Mouse (Mus musculus) ovary, postnatal 14 days (tissue): ENCODE measurements around the gene Cacna2d1.

Source experiments
- DNase-seq: peaks from one replicate; pipeline ENCODE4 v3.0.0; 2022; ENCODE audit warnings: low spot score

Cacna2d1 gene

DNA sequence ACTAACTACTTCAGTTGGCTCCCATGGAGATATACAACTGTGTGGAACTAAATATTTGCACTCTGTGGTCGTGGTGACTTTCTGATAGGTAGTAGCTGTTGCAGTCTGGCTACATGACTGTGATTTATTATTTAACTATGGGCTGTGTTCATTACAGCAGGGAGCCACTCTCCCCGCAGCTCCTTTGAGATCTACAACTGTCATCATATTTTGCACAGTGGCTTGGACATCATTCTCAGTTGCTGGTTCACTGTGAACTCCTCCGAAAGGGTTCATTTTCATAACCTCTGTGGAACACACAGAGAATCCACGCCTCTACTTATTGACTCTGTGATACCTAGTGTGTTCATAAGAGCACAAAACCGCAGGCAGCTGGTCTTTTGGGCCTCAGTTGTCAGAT lies 128.3 kb downstream of the Cacna2d1 start:
- DNase-seq = no peak

- DNase-seq = no peak
Observed at GRCm38 (mm10) chr5:16063273-16063672, 128.8 kb downstream of the Cacna2d1 start.

GRCm38 (mm10) chr5:16063949-16064348 lies 129.5 kb downstream of the Cacna2d1 start:
- no peak for DNase-seq

GRCm38 (mm10) chr5:16065816-16066215 lies 131.3 kb downstream of the Cacna2d1 start:
- DNase-seq = no peak

- no peak for DNase-seq
Observed at GRCm38 (mm10) chr5:16082253-16082652, 147.8 kb downstream of the Cacna2d1 start.

DNA sequence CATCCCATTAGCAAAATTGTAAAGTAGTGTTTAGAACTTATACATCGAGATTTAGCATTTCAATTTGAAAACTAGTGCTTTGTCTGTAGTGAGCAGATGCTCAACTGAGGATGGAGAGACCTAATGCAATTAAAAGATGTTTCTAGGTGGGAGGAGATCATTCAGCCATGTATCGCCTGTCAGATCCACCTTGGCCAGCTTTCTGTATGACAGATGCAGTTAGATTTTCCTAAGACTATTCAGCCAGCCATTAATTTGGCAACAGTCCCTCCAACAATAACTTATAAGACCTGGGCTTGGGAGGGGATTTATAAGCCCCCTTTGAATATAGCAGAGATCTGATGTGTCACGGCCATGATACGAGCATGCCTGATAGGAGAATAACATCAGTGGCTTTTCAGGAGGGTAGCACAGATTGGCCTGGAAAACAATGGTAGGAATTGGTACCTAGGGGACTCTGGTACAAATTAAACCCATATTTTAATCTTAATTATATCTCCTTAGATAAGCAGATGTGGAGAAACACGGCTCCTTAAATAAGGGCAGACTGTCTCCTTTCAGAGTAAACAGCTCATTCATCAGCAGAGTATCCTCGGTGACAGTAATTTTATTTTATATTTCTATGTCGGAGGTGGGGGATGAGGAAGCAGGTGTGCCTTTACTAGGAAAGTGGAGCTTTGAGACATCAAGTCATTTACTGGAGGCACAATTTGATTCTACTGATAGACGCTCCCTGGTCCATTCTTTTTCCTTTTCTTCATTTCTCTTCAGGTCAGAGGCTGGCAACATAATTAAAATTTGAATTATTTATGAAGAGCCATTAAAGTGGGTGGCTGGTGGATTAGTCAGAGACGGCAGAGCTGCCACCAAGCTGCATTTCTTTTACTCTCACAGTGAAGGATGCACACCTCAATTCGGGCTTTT lies 152.8 kb downstream of the Cacna2d1 start:
- no peak for DNase-seq

GRCm38 (mm10) chr5:16087995-16088394 lies 153.5 kb downstream of the Cacna2d1 start:
- no peak for DNase-seq

DNA sequence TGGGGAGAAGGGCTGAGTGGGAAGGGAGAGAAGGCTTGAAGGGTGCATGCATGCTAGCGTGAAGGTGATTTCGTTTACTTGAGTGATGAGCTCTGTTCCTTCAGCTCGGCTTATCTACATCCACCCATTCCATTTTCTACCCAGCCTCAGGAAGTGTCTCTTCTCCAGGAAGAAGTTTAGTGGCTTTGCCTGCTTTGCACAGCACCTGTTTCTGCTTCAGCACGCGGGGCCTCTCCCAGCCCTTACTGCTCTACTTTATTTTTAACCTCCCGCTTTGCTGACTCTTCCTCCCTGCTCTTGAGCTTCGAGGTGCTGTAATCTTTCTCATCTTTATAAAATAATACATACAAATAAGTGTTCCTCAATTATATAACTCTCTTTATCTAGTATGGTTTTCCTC lies 158.0 kb downstream of the Cacna2d1 start:
- no peak for DNase-seq

- DNase-seq = no peak
Observed at GRCm38 (mm10) chr5:16093071-16093693, 158.7 kb downstream of the Cacna2d1 start.

DNA sequence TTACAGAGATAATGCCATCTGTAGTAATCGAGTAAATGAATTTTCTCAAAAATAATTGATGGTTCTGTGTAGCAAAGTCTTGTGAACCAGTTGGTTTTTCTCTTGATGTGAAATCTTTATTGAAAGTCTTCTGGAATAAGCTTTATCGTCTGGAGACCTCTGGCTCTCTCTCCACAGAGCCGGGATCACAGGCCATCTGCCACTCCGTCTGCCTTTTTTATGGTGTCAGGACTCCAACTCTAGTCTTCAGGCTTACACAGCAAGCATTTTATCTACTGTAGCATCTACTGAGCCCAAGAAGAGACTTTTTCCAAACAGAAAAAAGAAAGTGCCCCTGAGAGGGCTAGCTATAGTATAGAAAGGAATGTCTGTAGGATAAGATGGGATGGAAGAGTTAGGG lies 160.9 kb downstream of the Cacna2d1 start:
- DNase-seq = no peak

- no peak for DNase-seq
Observed at GRCm38 (mm10) chr5:16098766-16099165, 164.3 kb downstream of the Cacna2d1 start.

- no peak for DNase-seq
Observed at GRCm38 (mm10) chr5:16101820-16102219, 167.3 kb downstream of the Cacna2d1 start.

GRCm38 (mm10) chr5:16105701-16106100 lies 171.2 kb downstream of the Cacna2d1 start:
- DNase-seq = no peak

DNA sequence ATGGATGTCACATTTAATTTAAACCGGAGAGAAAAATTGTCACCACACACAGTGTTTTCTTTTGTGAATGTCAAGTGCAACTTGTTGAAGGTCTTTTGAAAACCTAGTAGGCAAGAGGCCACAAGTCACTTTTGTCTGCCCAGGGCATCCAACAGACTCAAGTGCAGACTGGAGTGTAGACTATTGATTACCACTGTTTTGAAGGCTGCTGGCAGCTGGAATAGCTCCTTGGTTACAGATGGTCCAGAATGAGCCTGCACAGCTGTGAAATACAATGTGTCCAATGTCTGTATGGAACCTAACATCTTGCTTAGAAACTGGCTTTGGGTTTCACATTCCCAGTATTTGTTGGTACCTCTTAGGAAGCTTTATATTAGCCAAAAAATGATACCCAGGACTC lies 176.2 kb downstream of the Cacna2d1 start:
- no peak for DNase-seq

- DNase-seq = no peak
Observed at GRCm38 (mm10) chr5:16113879-16114278, 179.4 kb downstream of the Cacna2d1 start.

DNA sequence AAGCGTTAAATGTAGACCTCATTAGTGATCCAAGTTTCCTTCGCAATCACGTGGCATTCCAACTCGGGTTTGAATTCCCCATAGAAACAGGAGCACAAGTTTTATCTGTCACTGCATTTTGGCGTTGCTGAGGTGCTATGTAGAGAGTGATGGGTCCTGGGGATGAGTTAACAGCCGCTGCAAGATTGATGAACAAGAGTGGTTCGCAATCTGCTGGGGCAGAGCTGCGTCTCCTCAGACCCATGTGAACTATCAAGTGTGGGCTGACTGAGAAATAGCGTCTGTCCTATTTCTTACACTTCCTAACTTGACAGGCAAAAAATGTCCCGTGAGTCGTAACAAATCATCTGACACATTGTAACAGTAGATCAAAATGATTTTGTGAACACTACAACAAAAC lies 186.8 kb downstream of the Cacna2d1 start:
- no peak for DNase-seq

DNA sequence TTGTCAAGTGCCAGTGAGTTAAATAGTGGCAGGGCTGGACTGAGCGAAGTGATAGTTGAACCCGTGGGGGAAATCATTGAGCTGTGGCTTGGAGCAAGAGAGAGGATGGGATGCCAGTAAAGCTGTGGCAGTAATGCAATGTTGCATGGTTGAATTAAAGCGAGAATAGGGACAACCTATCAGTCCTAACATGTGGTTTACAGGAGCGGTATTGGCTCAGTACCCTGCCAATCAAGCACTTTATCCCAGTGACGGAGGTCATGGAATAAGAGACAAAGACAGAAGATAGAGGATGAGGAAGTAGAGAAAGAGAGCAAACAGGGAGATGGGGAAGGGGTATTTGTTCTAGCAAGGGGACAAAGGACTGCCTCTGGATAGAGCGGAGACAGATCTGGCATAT lies 187.6 kb downstream of the Cacna2d1 start:
- no peak for DNase-seq

DNA sequence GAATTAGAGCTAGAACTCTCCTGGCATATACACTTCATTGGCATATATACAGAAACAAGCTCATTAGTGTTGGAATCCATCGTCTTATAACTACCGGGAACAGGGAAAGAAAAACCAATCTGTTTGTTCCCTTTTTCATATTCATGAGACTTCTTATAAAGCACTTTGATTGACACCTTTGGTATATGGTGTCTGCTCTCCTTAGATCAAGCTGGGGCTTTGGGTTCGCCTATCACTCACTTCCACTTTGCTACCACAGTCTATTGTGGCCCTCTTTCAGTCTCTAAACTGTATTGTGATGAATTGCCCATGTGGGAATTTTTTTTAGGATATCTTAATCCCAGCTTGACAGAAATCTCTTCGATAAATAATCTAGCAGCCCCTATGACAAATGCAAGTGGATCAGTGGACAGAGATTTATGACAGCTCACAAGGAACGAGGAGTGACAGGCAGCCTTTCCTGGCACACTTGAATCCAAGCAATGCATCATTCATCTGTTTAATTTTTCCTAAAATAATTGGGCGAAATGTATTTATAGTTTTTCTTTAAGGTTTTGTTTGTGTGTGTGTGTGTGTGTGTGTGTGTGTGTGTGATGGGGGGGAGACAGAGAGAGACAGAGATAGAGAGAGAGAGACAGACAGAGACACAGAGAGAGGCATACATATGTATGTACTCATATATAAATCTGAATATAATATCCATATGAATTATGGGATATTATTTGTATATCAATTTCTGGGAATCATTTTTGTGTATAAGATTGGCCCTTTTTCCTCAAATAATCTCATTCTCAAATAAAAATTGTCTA lies 200.0 kb downstream of the Cacna2d1 start:
- DNase-seq = no peak

- no peak for DNase-seq
Observed at GRCm38 (mm10) chr5:16135986-16136385, 201.5 kb downstream of the Cacna2d1 start.

DNA sequence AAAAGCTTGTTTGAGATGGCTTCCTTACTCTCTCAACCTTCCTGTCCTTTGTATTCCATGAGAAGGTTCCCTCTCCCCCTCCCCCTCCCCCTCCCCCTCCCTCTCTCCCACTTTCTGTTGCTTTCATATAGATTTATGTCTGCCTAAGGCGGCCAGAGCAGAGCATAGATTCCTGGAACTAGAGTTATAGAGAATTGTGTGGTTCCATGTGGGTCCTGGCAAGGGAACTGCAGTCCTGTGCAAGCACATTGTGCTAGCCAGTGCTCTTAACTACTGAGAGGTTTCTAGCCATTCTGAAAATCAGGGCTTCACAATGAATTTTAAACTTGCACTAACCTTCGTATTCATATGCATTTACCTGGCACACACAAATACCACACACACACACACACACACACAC lies 202.3 kb downstream of the Cacna2d1 start:
- no peak for DNase-seq

DNA sequence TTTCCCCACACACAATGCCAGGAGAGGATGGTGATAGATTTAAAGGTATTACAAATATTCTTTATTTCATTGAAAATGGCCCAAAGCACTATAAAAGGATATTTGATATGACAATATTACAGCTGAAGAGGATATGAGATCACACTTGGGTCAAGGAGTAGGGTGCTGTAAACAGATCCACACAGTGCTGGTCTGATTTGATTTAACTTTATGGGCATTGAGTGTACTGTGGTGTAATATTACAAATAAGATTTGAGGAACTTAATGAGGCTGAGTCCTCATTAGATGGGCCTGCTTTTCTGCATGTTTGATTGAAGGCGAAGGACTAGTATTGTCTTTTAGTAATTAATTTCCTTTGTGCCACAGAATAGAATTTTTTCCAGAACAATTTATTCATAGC lies 212.1 kb downstream of the Cacna2d1 start:
- DNase-seq = no peak

DNA sequence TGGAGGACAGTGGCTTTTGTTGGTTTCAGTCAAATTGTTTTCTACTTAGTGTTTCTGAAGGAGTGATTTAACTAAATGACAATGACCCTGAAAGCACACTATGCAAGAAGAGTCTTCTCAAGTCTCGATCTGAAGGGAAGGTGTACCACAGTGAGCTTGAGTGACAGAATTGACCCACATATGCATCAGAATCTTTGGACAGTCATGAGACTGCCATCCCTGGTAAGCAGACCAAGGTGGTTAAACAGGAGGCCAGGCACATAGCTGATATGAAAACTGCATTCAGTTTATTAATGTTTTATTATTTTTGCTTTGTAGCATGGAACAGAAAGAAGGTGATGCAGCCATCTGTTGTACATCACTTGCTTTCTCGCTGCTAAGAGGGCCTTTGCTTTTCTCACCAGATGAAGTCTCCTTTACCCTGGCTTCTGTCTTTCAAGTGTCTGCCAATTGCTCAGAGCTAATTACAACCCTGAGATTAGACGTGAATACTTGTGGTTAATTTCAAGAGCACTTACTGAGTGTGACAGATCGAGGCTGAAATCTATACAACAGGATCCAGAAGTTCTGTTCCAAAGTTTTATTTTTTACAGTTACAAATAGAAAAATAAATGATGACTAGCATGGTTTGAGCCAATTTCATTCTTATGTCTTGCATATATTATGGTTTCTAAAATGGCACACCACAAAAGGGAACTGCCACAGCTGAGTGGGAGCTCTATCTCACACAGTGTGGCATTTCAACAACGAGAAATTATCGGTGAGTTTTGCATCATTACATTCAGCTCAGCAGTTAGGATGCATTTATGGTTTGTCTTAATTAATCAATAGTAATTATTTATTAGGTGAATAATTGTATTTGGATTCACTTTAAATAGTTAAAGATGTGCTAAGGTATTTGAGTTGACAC lies 221.1 kb downstream of the Cacna2d1 start:
- DNase-seq = no peak
